Mouse (Mus musculus) forebrain, embryonic 10.5 days (tissue): ENCODE results near the gene Vmn2r39. TPM values are rescaled to one million over a fixed set of nuclear protein-coding genes. Genes with fewer than 3 reads are reported as not detected.
"Not testable (repeated sequence)": the region's sequence is repeated elsewhere in the genome, so short reads cannot be mapped to it uniquely, and the experiment has no call there.

ENCODE experiments used
- DNase-seq: peaks from one replicate; pipeline ENCODE4 v3.0.0-alpha.2; 2017; ENCODE audit warnings: low spot score; ENCODE audit errors: extremely low spot score
- H3K27ac ChIP-seq: fragments of 300-500 bp; sonication (generic); 2 replicates; pipeline ENCODE4 v1.5.1; 2016; ENCODE audit warnings: mild to moderate bottlenecking
- H3K27me3 ChIP-seq: fragments of 300-500 bp; sonication (generic); 2 replicates; pipeline ENCODE4 v1.6.1; 2016; ENCODE audit warnings: mild to moderate bottlenecking; ENCODE audit not compliant: poor library complexity, severe bottlenecking
- H3K36me3 ChIP-seq: fragments of 300-500 bp; sonication (generic); replicated peaks from 2 replicates; pipeline ENCODE4 v1.6.1; 2016; ENCODE audit warnings: mild to moderate bottlenecking, moderate library complexity
- H3K4me1 ChIP-seq: fragments of 300-500 bp; sonication (generic); 2 replicates; pipeline ENCODE4 v1.6.1; 2016
- H3K4me3 ChIP-seq: fragments of 300-500 bp; sonication (generic); 2 replicates; pipeline ENCODE4 v1.5.1; 2016; ENCODE audit warnings: mild to moderate bottlenecking, moderate library complexity
- H3K9me3 ChIP-seq: fragments of 300-500 bp; sonication (generic); 2 replicates; pipeline ENCODE4 v1.6.1; 2016; ENCODE audit warnings: mild to moderate bottlenecking, moderate library complexity
- WGBS: fragments of 180-500 bp; shearing (Covaris S2); methylation state at CpG from one replicate; pipeline ENCODE4 v1.1.7; 2016; 5-methylcytosine and 5-hydroxymethylcytosine counted together
- polyA plus RNA-seq: library from polyadenylated mRNA; unstranded; fragments of >200 nt; fragmentation: Nextera tagmentation; extraction: Ambion mirVana; gene quantifications from 2 replicates; pipeline ENCODE4 v1.2.1, GENCODE M21; 2016

The Vmn2r39 gene
- polyA plus RNA-seq: not detected in 2 replicates

- H3K4me3 ChIP-seq, H3K36me3 ChIP-seq, H3K27ac ChIP-seq, H3K27me3 ChIP-seq, H3K4me1 ChIP-seq, H3K9me3 ChIP-seq, DNase-seq: not testable (repeated sequence)
Measured at GRCm38 (mm10) chr7:9030698-9031097, at the start of gene Vmn2r39. Vmn2r39 (minus strand) TSS chr7:9030798.

GRCm38 (mm10) chr7:9065353-9065752 lies 34.8 kb upstream of the Vmn2r39 start:
- not testable (repeated sequence) for H3K9me3 ChIP-seq, H3K27ac ChIP-seq, H3K4me3 ChIP-seq, H3K36me3 ChIP-seq, DNase-seq, H3K27me3 ChIP-seq, H3K4me1 ChIP-seq
- WGBS: 87% methylated on average over 4 of the region's 4 CpGs

Other genes with a start within 250 kb of the Vmn2r39 start
- gene Vmn2r40, start 99.4 kb downstream of the Vmn2r39 start, polyA plus RNA-seq: not detected in 2 replicates
- not detected in 2 replicates for gene Vmn2r38, start 67.1 kb upstream of the Vmn2r39 start, polyA plus RNA-seq
- gene Vmn2r37, start 192.9 kb upstream of the Vmn2r39 start, polyA plus RNA-seq: not detected in 2 replicates